Mouse (Mus musculus): ENCODE measurements around the gene Zdhhc7. TPM values are rescaled to one million over a fixed set of nuclear protein-coding genes. Genes with fewer than 3 reads are reported as not detected.

Gene Zdhhc7
- polyA plus RNA-seq, 1 experiment from 2014 or later = 25.9 TPM

GRCm38 (mm10) chr8:120067936-120068668 is 33.2 kb downstream of the Zdhhc7 start:
- no peaks in the 10 kb centered on the region for H3K9me3 ChIP-seq (ENCODE audit: control insufficient read depth, low read length)
- no peaks in the 10 kb centered on the region for H3K36me3 ChIP-seq (ENCODE audit: control insufficient read depth, insufficient read depth, low read length)
- no peak overlapping the region for H3K9ac ChIP-seq (ENCODE audit: low read length)
- H3K27ac ChIP-seq (ENCODE audit: low read depth, low read length) = no peak overlapping the region
- 66% methylated on average over 19 of the region's 19 CpGs for WGBS
- DNase-seq (ENCODE audit: low spot score, missing footprints) = no peak
- no peaks in the 10 kb centered on the region for H3K27me3 ChIP-seq (ENCODE audit: control insufficient read depth, insufficient read depth, low read length)
- no peak for ATAC-seq (ENCODE audit: low FRiP score)
- no peak overlapping the region for H3K4me3 ChIP-seq (ENCODE audit: low read depth, low read length)
- H3K4me2 ChIP-seq = no peak overlapping the region
- no peaks in the 10 kb centered on the region for H3K4me1 ChIP-seq (ENCODE audit: control insufficient read depth, insufficient read depth, low read length)

GRCm38 (mm10) chr8:120066226-120066625 is 35.1 kb downstream of the Zdhhc7 start:
- H3K9ac ChIP-seq (ENCODE audit: low read length) = no peak overlapping the region
- no peak overlapping the region for H3K4me3 ChIP-seq (ENCODE audit: low read depth, low read length)
- 88% methylated on average over 4 of the region's 4 CpGs for WGBS
- H3K27ac ChIP-seq (ENCODE audit: low read depth, low read length) = no peak overlapping the region
- no peaks in the 10 kb centered on the region for H3K4me1 ChIP-seq (ENCODE audit: control insufficient read depth, insufficient read depth, low read length)
- ATAC-seq (ENCODE audit: low FRiP score) (no peak), DNase-seq (ENCODE audit: low spot score, missing footprints) (no peak)
- no peaks in the 10 kb centered on the region for H3K36me3 ChIP-seq (ENCODE audit: control insufficient read depth, insufficient read depth, low read length)
- H3K27me3 ChIP-seq (ENCODE audit: control insufficient read depth, insufficient read depth, low read length) = no peaks in the 10 kb centered on the region
- no peaks in the 10 kb centered on the region for H3K9me3 ChIP-seq (ENCODE audit: control insufficient read depth, low read length)
- no peak overlapping the region for H3K4me2 ChIP-seq

GRCm38 (mm10) chr8:120065611-120066010 is 35.7 kb downstream of the Zdhhc7 start:
- no peaks in the 10 kb centered on the region for H3K36me3 ChIP-seq (ENCODE audit: control insufficient read depth, insufficient read depth, low read length)
- DNase-seq (ENCODE audit: low spot score, missing footprints) (no peak), ATAC-seq (ENCODE audit: low FRiP score) (no peak)
- H3K4me3 ChIP-seq (ENCODE audit: low read depth, low read length) = no peak overlapping the region
- no peaks in the 10 kb centered on the region for H3K4me1 ChIP-seq (ENCODE audit: control insufficient read depth, insufficient read depth, low read length)
- 90% methylated on average over 8 of the region's 8 CpGs for WGBS
- H3K27ac ChIP-seq (ENCODE audit: low read depth, low read length) = no peak overlapping the region
- no peak overlapping the region for H3K4me2 ChIP-seq
- H3K27me3 ChIP-seq (ENCODE audit: control insufficient read depth, insufficient read depth, low read length) = no peaks in the 10 kb centered on the region
- H3K9ac ChIP-seq (ENCODE audit: low read length) = no peak overlapping the region
- H3K9me3 ChIP-seq (ENCODE audit: control insufficient read depth, low read length) = no peaks in the 10 kb centered on the region

GRCm38 (mm10) chr8:120063326-120063725 is 38.0 kb downstream of the Zdhhc7 start:
- no peak overlapping the region for H3K9ac ChIP-seq (ENCODE audit: low read length)
- no peak overlapping the region for H3K4me2 ChIP-seq
- no peaks in the 10 kb centered on the region for H3K9me3 ChIP-seq (ENCODE audit: control insufficient read depth, low read length)
- H3K27me3 ChIP-seq (ENCODE audit: control insufficient read depth, insufficient read depth, low read length) = no peaks in the 10 kb centered on the region
- DNase-seq (ENCODE audit: low spot score, missing footprints) (no peak), ATAC-seq (ENCODE audit: low FRiP score) (no peak)
- H3K4me3 ChIP-seq (ENCODE audit: low read depth, low read length) = no peak overlapping the region
- no peaks in the 10 kb centered on the region for H3K4me1 ChIP-seq (ENCODE audit: control insufficient read depth, insufficient read depth, low read length)
- H3K36me3 ChIP-seq (ENCODE audit: control insufficient read depth, insufficient read depth, low read length) = no peaks in the 10 kb centered on the region
- H3K27ac ChIP-seq (ENCODE audit: low read depth, low read length) = no peak overlapping the region
- 84% methylated on average over 3 of the region's 3 CpGs for WGBS

- no peak for ATAC-seq (ENCODE audit: low FRiP score)
Measured at GRCm38 (mm10) chr8:120062742-120063141, 38.5 kb downstream of the Zdhhc7 start.

GRCm38 (mm10) chr8:120057078-120057477 is 44.2 kb downstream of the Zdhhc7 start:
- Histone ChIP-seq H3K36me3 (ENCODE audit: control insufficient read depth, insufficient read depth, low read length) (no peaks in the 10 kb centered on the region), H3K4me3 (ENCODE audit: low read depth, low read length) (no peak overlapping the region), H3K27me3 (ENCODE audit: control insufficient read depth, insufficient read depth, low read length) (no peaks in the 10 kb centered on the region), H3K27ac (ENCODE audit: low read depth, low read length) (no peak overlapping the region), H3K9ac (ENCODE audit: low read length) (no peak overlapping the region), H3K4me1 (ENCODE audit: control insufficient read depth, insufficient read depth, low read length) (no peaks in the 10 kb centered on the region), H3K9me3 (ENCODE audit: control insufficient read depth, low read length) (no peaks in the 10 kb centered on the region), H3K4me2 (no peak overlapping the region)
- 86% methylated on average over 2 of the region's 2 CpGs for WGBS
- DNase-seq (ENCODE audit: low spot score, missing footprints) (no peak), ATAC-seq (ENCODE audit: low FRiP score) (no peak)

More at GRCm38 (mm10) chr8:120062742-120063141, 38.5 kb downstream of the Zdhhc7 start:
- H3K9me3 ChIP-seq (ENCODE audit: control insufficient read depth, low read length) = no peaks in the 10 kb centered on the region
- H3K4me1 ChIP-seq (ENCODE audit: control insufficient read depth, insufficient read depth, low read length) = no peaks in the 10 kb centered on the region
- H3K36me3 ChIP-seq (ENCODE audit: control insufficient read depth, insufficient read depth, low read length) = no peaks in the 10 kb centered on the region
- H3K4me2 ChIP-seq = no peak overlapping the region
- WGBS = 92% methylated on average over 14 of the region's 14 CpGs
- H3K27me3 ChIP-seq (ENCODE audit: control insufficient read depth, insufficient read depth, low read length) = no peaks in the 10 kb centered on the region
- H3K9ac ChIP-seq (ENCODE audit: low read length) = no peak overlapping the region
- no peak overlapping the region for H3K4me3 ChIP-seq (ENCODE audit: low read depth, low read length)
- no peak for DNase-seq (ENCODE audit: low spot score, missing footprints)
- H3K27ac ChIP-seq (ENCODE audit: low read depth, low read length) = no peak overlapping the region

- Histone ChIP-seq H3K27ac (ENCODE audit: low read depth, low read length) (no peak overlapping the region), H3K27me3 (ENCODE audit: control insufficient read depth, insufficient read depth, low read length) (no peaks in the 10 kb centered on the region), H3K9me3 (ENCODE audit: control insufficient read depth, low read length) (no peaks in the 10 kb centered on the region), H3K4me1 (ENCODE audit: control insufficient read depth, insufficient read depth, low read length) (no peaks in the 10 kb centered on the region), H3K9ac (ENCODE audit: low read length) (no peak overlapping the region), H3K4me3 (ENCODE audit: low read depth, low read length) (no peak overlapping the region), H3K36me3 (ENCODE audit: control insufficient read depth, insufficient read depth, low read length) (no peaks in the 10 kb centered on the region), H3K4me2 (no peak overlapping the region)
- 92% methylated on average over 3 of the region's 3 CpGs for WGBS
- ATAC-seq (ENCODE audit: low FRiP score) (no peak), DNase-seq (ENCODE audit: low spot score, missing footprints) (no peak)
Measured at GRCm38 (mm10) chr8:120054833-120055232, 46.4 kb downstream of the Zdhhc7 start.

GRCm38 (mm10) chr8:120052318-120052717 is 49.0 kb downstream of the Zdhhc7 start:
- Histone ChIP-seq H3K36me3 (ENCODE audit: control insufficient read depth, insufficient read depth, low read length) (no peaks in the 10 kb centered on the region), H3K9ac (ENCODE audit: low read length) (no peak overlapping the region), H3K4me1 (ENCODE audit: control insufficient read depth, insufficient read depth, low read length) (no peaks in the 10 kb centered on the region), H3K27me3 (ENCODE audit: control insufficient read depth, insufficient read depth, low read length) (no peaks in the 10 kb centered on the region), H3K4me3 (ENCODE audit: low read depth, low read length) (no peak overlapping the region), H3K27ac (ENCODE audit: low read depth, low read length) (no peak overlapping the region), H3K4me2 (no peak overlapping the region), H3K9me3 (ENCODE audit: control insufficient read depth, low read length) (no peaks in the 10 kb centered on the region)
- ATAC-seq (ENCODE audit: low FRiP score) = no peak
- DNase-seq (ENCODE audit: low spot score, missing footprints) = no peak
- 85% methylated on average over 8 of the region's 8 CpGs for WGBS

GRCm38 (mm10) chr8:120051908-120052307 is 49.4 kb downstream of the Zdhhc7 start:
- 89% methylated on average over 4 of the region's 4 CpGs for WGBS
- Histone ChIP-seq H3K9ac (ENCODE audit: low read length) (no peak overlapping the region), H3K4me1 (ENCODE audit: control insufficient read depth, insufficient read depth, low read length) (no peaks in the 10 kb centered on the region)

More at GRCm38 (mm10) chr8:120051908-120052307, 49.4 kb downstream of the Zdhhc7 start:
- H3K27ac ChIP-seq (ENCODE audit: low read depth, low read length) = no peak overlapping the region
- no peak overlapping the region for H3K4me3 ChIP-seq (ENCODE audit: low read depth, low read length)
- H3K4me2 ChIP-seq = no peak overlapping the region
- DNase-seq (ENCODE audit: low spot score, missing footprints) (no peak), ATAC-seq (ENCODE audit: low FRiP score) (no peak)
- no peaks in the 10 kb centered on the region for H3K36me3 ChIP-seq (ENCODE audit: control insufficient read depth, insufficient read depth, low read length)
- H3K9me3 ChIP-seq (ENCODE audit: control insufficient read depth, low read length) = no peaks in the 10 kb centered on the region
- H3K27me3 ChIP-seq (ENCODE audit: control insufficient read depth, insufficient read depth, low read length) = no peaks in the 10 kb centered on the region
